Mouse (Mus musculus) macrophage (primary cell): ENCODE measurements around the gene Nr1i3. TPM values are rescaled to one million over a fixed set of nuclear protein-coding genes. Genes with fewer than 3 reads are reported as not detected.

Experiments
- H3K27ac ChIP-seq: fragments of 350-480 bp; formaldehyde crosslinking; 2 replicates; pipeline ENCODE4 v1.9.0; 2021
- H3K36me3 ChIP-seq: fragments of 350-480 bp; formaldehyde crosslinking; 2 replicates; pipeline ENCODE4 v1.9.0; 2021; ENCODE audit errors: inconsistent target
- H3K4me3 ChIP-seq: fragments of 350-480 bp; formaldehyde crosslinking; 2 replicates; pipeline ENCODE4 v1.9.0; 2021; ENCODE audit errors: inconsistent target
- H3K79me2 ChIP-seq: fragments of 350-480 bp; formaldehyde crosslinking; 2 replicates; pipeline ENCODE4 v1.9.0; 2021; ENCODE audit errors: inconsistent target
- WGBS: methylation state at CpG from one replicate; pipeline ENCODE4 v1.1.7; 2026; ENCODE audit warnings: inconsistent platforms; ENCODE audit not compliant: missing documents; 5-methylcytosine and 5-hydroxymethylcytosine counted together
- polyA plus RNA-seq: library from polyadenylated mRNA; stranded (reverse); fragments of 250-400 nt; gene quantifications from 3 replicates; pipeline ENCODE4 v1.2.4, GENCODE M21; 2018; ENCODE audit warnings: inconsistent platforms
- total RNA-seq, 78 experiments: library from RNA; depleted of rRNA; stranded (reverse); fragments of 250-400 nt; gene quantifications; 1 replicate in 9 of 78; 2 replicates in 24 of 78; 3 replicates in 43 of 78; 4 replicates in 2 of 78; pipeline ENCODE4 v1.2.4; 2018; ENCODE audit warnings: inconsistent platforms in 56 of 78

The Nr1i3 gene
- total RNA-seq (2018; cell fraction: chromatin; rRNA removed): under 1 TPM in 4 of 26 experiments, not detected in 22; 0.19 to 0.37 (median 0.26) TPM
- total RNA-seq (2018; cell fraction: cytosol; rRNA removed): under 1 TPM in 3 of 26 experiments, not detected in 23; 0.03 to 0.10 (median 0.05) TPM
- under 1 TPM in 5 of 26 experiments, not detected in 21; 0.22 to 0.44 (median 0.34) TPM for total RNA-seq (2018; cell fraction: nucleus; rRNA removed)
- polyA plus RNA-seq: 0.13 TPM in 1 of 3 replicates, not detected in the others

- Histone ChIP-seq H3K27ac (no peak within 1 kb of the TSS), H3K36me3 (peaks cover 8% of the 10 kb centered on the region; the same call in 1 of the 2 replicates), H3K79me2 (no peaks in the 10 kb centered on the region), H3K4me3 (no peak within 1 kb of the TSS)
- 95% methylated on average over 10 of the region's 10 CpGs for WGBS
Measured at GRCm38 (mm10) chr1:171213801-171214496, at the start of gene Nr1i3. TSS of gene Nr1i3 (plus strand) at chr1:171213970.

GRCm38 (mm10) chr1:171164258-171164657, 49.5 kb upstream of the Nr1i3 start:
- 60% methylated on average over 3 of the region's 3 CpGs for WGBS

GRCm38 (mm10) chr1:171165629-171166345, 48.0 kb upstream of the Nr1i3 start:
- H3K79me2 ChIP-seq: no peaks in the 10 kb centered on the region
- 40% methylated on average over 5 of the region's 5 CpGs for WGBS
- no peak overlapping the region for H3K27ac ChIP-seq
- H3K4me3 ChIP-seq: no peak overlapping the region
- H3K36me3 ChIP-seq: no peaks in the 10 kb centered on the region

More at GRCm38 (mm10) chr1:171164258-171164657, 49.5 kb upstream of the Nr1i3 start:
- no peak overlapping the region for H3K4me3 ChIP-seq
- no peak overlapping the region for H3K27ac ChIP-seq
- H3K36me3 ChIP-seq: no peaks in the 10 kb centered on the region
- H3K79me2 ChIP-seq: no peaks in the 10 kb centered on the region

GRCm38 (mm10) chr1:171168906-171169305, 44.9 kb upstream of the Nr1i3 start:
- Histone ChIP-seq H3K36me3 (no peaks in the 10 kb centered on the region), H3K79me2 (no peaks in the 10 kb centered on the region), H3K4me3 (no peak overlapping the region), H3K27ac (no peak overlapping the region)
- 87% methylated on average over 12 of the region's 12 CpGs for WGBS

GRCm38 (mm10) chr1:171169913-171170312, 43.9 kb upstream of the Nr1i3 start:
- Histone ChIP-seq H3K79me2 (no peaks in the 10 kb centered on the region), H3K36me3 (no peaks in the 10 kb centered on the region), H3K27ac (no peak overlapping the region), H3K4me3 (no peak overlapping the region)
- 83% methylated on average over 3 of the region's 3 CpGs for WGBS

GRCm38 (mm10) chr1:171171138-171171537, 42.6 kb upstream of the Nr1i3 start:
- Histone ChIP-seq H3K36me3 (no peaks in the 10 kb centered on the region), H3K79me2 (no peaks in the 10 kb centered on the region), H3K27ac (peak overlapping the region; percentile 93), H3K4me3 (no peak overlapping the region)
- WGBS: 8% methylated on average over 3 of the region's 3 CpGs

GRCm38 (mm10) chr1:171172779-171173178, 41.0 kb upstream of the Nr1i3 start:
- 92% methylated on average over 8 of the region's 8 CpGs for WGBS
- Histone ChIP-seq H3K36me3 (no peaks in the 10 kb centered on the region), H3K4me3 (no peak overlapping the region)

GRCm38 (mm10) chr1:171179487-171180171, 34.1 kb upstream of the Nr1i3 start:
- Histone ChIP-seq H3K4me3 (no peak overlapping the region), H3K27ac (no peak overlapping the region), H3K36me3 (no peaks in the 10 kb centered on the region), H3K79me2 (peaks cover 22% of the 10 kb centered on the region)
- WGBS: 85% methylated on average over 5 of the region's 5 CpGs

More at GRCm38 (mm10) chr1:171172779-171173178, 41.0 kb upstream of the Nr1i3 start:
- Histone ChIP-seq H3K27ac (no peak overlapping the region), H3K79me2 (no peaks in the 10 kb centered on the region)

- 91% methylated on average over 3 of the region's 3 CpGs for WGBS
- Histone ChIP-seq H3K4me3 (no peak overlapping the region), H3K36me3 (no peaks in the 10 kb centered on the region), H3K27ac (peak overlapping the region; percentile 97), H3K79me2 (peaks cover 50% of the 10 kb centered on the region)
Measured at GRCm38 (mm10) chr1:171183025-171183424, 30.7 kb upstream of the Nr1i3 start.

GRCm38 (mm10) chr1:171183620-171184019, 30.1 kb upstream of the Nr1i3 start:
- Histone ChIP-seq H3K79me2 (peaks cover 56% of the 10 kb centered on the region), H3K27ac (peak overlapping the region; percentile 97), H3K36me3 (no peaks in the 10 kb centered on the region), H3K4me3 (no peak overlapping the region)
- WGBS: 3% methylated on average over 3 of the region's 3 CpGs

- 1% methylated on average over 7 of the region's 7 CpGs for WGBS
- Histone ChIP-seq H3K4me3 (no peak overlapping the region), H3K79me2 (peaks cover 63% of the 10 kb centered on the region), H3K36me3 (no peaks in the 10 kb centered on the region), H3K27ac (peak overlapping the region; percentile 97)
Measured at GRCm38 (mm10) chr1:171184314-171184713, 29.5 kb upstream of the Nr1i3 start.

GRCm38 (mm10) chr1:171185655-171186054, 28.1 kb upstream of the Nr1i3 start:
- Histone ChIP-seq H3K27ac (peak overlapping the region; percentile 97), H3K79me2 (peaks cover 70% of the 10 kb centered on the region), H3K36me3 (no peaks in the 10 kb centered on the region), H3K4me3 (no peak overlapping the region)
- 97% methylated on average over 8 of the region's 8 CpGs for WGBS

- peaks cover 57% of the 10 kb centered on the region for H3K79me2 ChIP-seq
- no peak overlapping the region for H3K4me3 ChIP-seq
- WGBS: 32% methylated on average over 13 of the region's 13 CpGs
- H3K36me3 ChIP-seq: no peaks in the 10 kb centered on the region
- no peak overlapping the region for H3K27ac ChIP-seq
Measured at GRCm38 (mm10) chr1:171187851-171188700, 25.7 kb upstream of the Nr1i3 start.

- 80% methylated on average over 7 of the region's 8 CpGs for WGBS
- H3K79me2 ChIP-seq: peaks cover 65% of the 10 kb centered on the region
- no peak overlapping the region for H3K27ac ChIP-seq
- H3K4me3 ChIP-seq: no peak overlapping the region
- H3K36me3 ChIP-seq: no peaks in the 10 kb centered on the region
Measured at GRCm38 (mm10) chr1:171189046-171189445, 24.7 kb upstream of the Nr1i3 start.
